Mouse (Mus musculus) adrenal gland, postnatal 14 days (tissue): ENCODE measurements at regions not wholly inside any gene's neighbourhood (a gene's known extent, or its start where the extent isn't known, plus 50 kb on each side); places are given as distances from the start of the nearest gene placed in this dataset.
"Not testable (repeated sequence)": the region's sequence is repeated elsewhere in the genome, so short reads cannot be mapped to it uniquely, and the experiment has no call there.

Experiments
- DNase-seq: peaks from one replicate; pipeline ENCODE4 v3.0.0; 2021; ENCODE audit warnings: mixed read lengths

- DNase-seq: no peak
Observed at GRCm38 (mm10) chr13:4935940-4936339, 327.0 kb upstream of the Akr1e1 start.

GRCm38 (mm10) chr13:4939849-4940248 lies 330.9 kb upstream of the Akr1e1 start:
- no peak for DNase-seq

- DNase-seq: peak; percentile 25
Observed at GRCm38 (mm10) chr13:4942490-4942889, 333.5 kb upstream of the Akr1e1 start.

- no peak for DNase-seq
Observed at GRCm38 (mm10) chr13:4943046-4943445, 334.1 kb upstream of the Akr1e1 start.

- no peak for DNase-seq
Observed at GRCm38 (mm10) chr13:4955384-4955783, 346.4 kb upstream of the Akr1e1 start.

GRCm38 (mm10) chr13:4964824-4965223 lies 355.9 kb upstream of the Akr1e1 start:
- DNase-seq: no peak

- DNase-seq: no peak
Observed at GRCm38 (mm10) chr13:4970081-4970892, 361.3 kb upstream of the Akr1e1 start.

GRCm38 (mm10) chr13:4971472-4972067 lies 362.6 kb upstream of the Akr1e1 start:
- DNase-seq: no peak

GRCm38 (mm10) chr13:4992876-4993275 lies 383.9 kb upstream of the Akr1e1 start:
- no peak for DNase-seq

GRCm38 (mm10) chr13:5008296-5008695 lies 399.3 kb upstream of the Akr1e1 start:
- no peak for DNase-seq

GRCm38 (mm10) chr13:5022439-5022838 lies 413.5 kb upstream of the Akr1e1 start:
- DNase-seq: no peak

GRCm38 (mm10) chr13:5059859-5060258 lies 450.9 kb upstream of the Akr1e1 start:
- no peak for DNase-seq

- DNase-seq: no peak
Observed at GRCm38 (mm10) chr13:5060462-5060861, 451.5 kb upstream of the Akr1e1 start.

GRCm38 (mm10) chr13:5107454-5107853 lies 498.5 kb upstream of the Akr1e1 start:
- DNase-seq: no peak

GRCm38 (mm10) chr13:5154911-5155310 lies 545.9 kb upstream of the Akr1e1 start:
- no peak for DNase-seq

GRCm38 (mm10) chr13:5159765-5160684 lies 551.1 kb upstream of the Akr1e1 start:
- DNase-seq: no peak

- peak; percentile 34 for DNase-seq
Observed at GRCm38 (mm10) chr13:5166716-5167115, 557.7 kb upstream of the Akr1e1 start.

- DNase-seq: no peak
Observed at GRCm38 (mm10) chr13:5178996-5179395, 570.0 kb upstream of the Akr1e1 start.

GRCm38 (mm10) chr13:5179552-5179951 lies 570.6 kb upstream of the Akr1e1 start:
- no peak for DNase-seq

- not testable (repeated sequence) for DNase-seq
Observed at GRCm38 (mm10) chr13:5185237-5185800, 576.3 kb upstream of the Akr1e1 start.

GRCm38 (mm10) chr13:5202736-5203135 lies 593.8 kb upstream of the Akr1e1 start:
- no peak for DNase-seq

- DNase-seq: peak; percentile 73
Observed at GRCm38 (mm10) chr13:5204143-5204542, 595.2 kb upstream of the Akr1e1 start.
